Mouse (Mus musculus) kidney, adult 2 months (tissue): ENCODE results near the gene Stxbp6.

ENCODE experiments used
- CTCF ChIP-seq: fragments of 200-500 bp; conservative IDR thresholded peaks from 2 replicates; pipeline ENCODE4 v1.5.1; 2011; ENCODE audit warnings: low read depth, mild to moderate bottlenecking, control low read depth, low read length, moderate library complexity, mixed read lengths; ENCODE audit not compliant: insufficient read depth, insufficient read length
- POLR2A ChIP-seq: fragments of 200-500 bp; IDR thresholded peaks from one replicate; pipeline ENCODE4 v1.6.1; 2011; ENCODE audit warnings: low read depth, low read length, control low read depth

- TF ChIP-seq POLR2A: no peak
- no peak for TF ChIP-seq CTCF
Observed at GRCm38 (mm10) chr12:45075631-45076030, 1.1 kb upstream of the Stxbp6 start.
